Mouse (Mus musculus) activated CD4-positive, CD25-positive, alpha-beta regulatory T cell, adult 4 months (primary cell): Measurements from ENCODE around the gene Epb41. TPM values are rescaled to one million over a fixed set of nuclear protein-coding genes. Genes with fewer than 3 reads are reported as not detected.

ENCODE experiments used
- ATAC-seq: one replicate; pipeline ENCODE4 v1.8.0; 2017
- polyA plus RNA-seq, 2 experiments: library from polyadenylated mRNA; unstranded; fragments of 100-300 nt; shearing (Covaris generic); gene quantifications; one replicate each; pipeline ENCODE4 v1.2.1; 2017

Gene Epb41
- 10 to 100 TPM; 26.9 to 27.1 TPM for polyA plus RNA-seq

- peak; percentile 97 for ATAC-seq
Observed at GRCm38 (mm10) chr4:132074933-132075769, at the start of gene Epb41. Epb41 (minus strand) TSS chr4:132075321.

- no peak for ATAC-seq
Observed at GRCm38 (mm10) chr4:132123166-132123565, 48.0 kb upstream of the Epb41 start.

GRCm38 (mm10) chr4:132121674-132122073, 46.6 kb upstream of the Epb41 start:
- no peak for ATAC-seq

- no peak for ATAC-seq
Observed at GRCm38 (mm10) chr4:132119566-132119965, 44.4 kb upstream of the Epb41 start.

GRCm38 (mm10) chr4:132116315-132116714, 41.2 kb upstream of the Epb41 start:
- ATAC-seq, result no peak

GRCm38 (mm10) chr4:132113411-132114095, 38.4 kb upstream of the Epb41 start:
- ATAC-seq, result no peak

- no peak for ATAC-seq
Observed at GRCm38 (mm10) chr4:132111227-132111626, 36.1 kb upstream of the Epb41 start.

GRCm38 (mm10) chr4:132108221-132108620, 33.1 kb upstream of the Epb41 start:
- ATAC-seq, result no peak

- ATAC-seq, result no peak
Observed at GRCm38 (mm10) chr4:132101152-132101551, 26.0 kb upstream of the Epb41 start.

- ATAC-seq, result no peak
Observed at GRCm38 (mm10) chr4:132099548-132099947, 24.4 kb upstream of the Epb41 start.

GRCm38 (mm10) chr4:132095043-132095442, 19.9 kb upstream of the Epb41 start:
- ATAC-seq, result no peak

- ATAC-seq, result no peak
Observed at GRCm38 (mm10) chr4:132093928-132094327, 18.8 kb upstream of the Epb41 start.

- ATAC-seq, result no peak
Observed at GRCm38 (mm10) chr4:132093136-132093535, 18.0 kb upstream of the Epb41 start.

GRCm38 (mm10) chr4:132088921-132089320, 13.8 kb upstream of the Epb41 start:
- no peak for ATAC-seq

- no peak for ATAC-seq
Observed at GRCm38 (mm10) chr4:132085114-132085513, 10.0 kb upstream of the Epb41 start.

- ATAC-seq, result no peak
Observed at GRCm38 (mm10) chr4:132080492-132080983, 5.4 kb upstream of the Epb41 start.

- ATAC-seq, result no peak
Observed at GRCm38 (mm10) chr4:132079555-132080275, 4.6 kb upstream of the Epb41 start.

- ATAC-seq, result no peak
Observed at GRCm38 (mm10) chr4:132078296-132078714, 3.2 kb upstream of the Epb41 start.

GRCm38 (mm10) chr4:132077445-132077844, 2.3 kb upstream of the Epb41 start:
- ATAC-seq, result no peak

- ATAC-seq, result no peak
Observed at GRCm38 (mm10) chr4:132076480-132077405, 1.6 kb upstream of the Epb41 start.

GRCm38 (mm10) chr4:132075796-132076195, 675 bp upstream of the Epb41 start:
- no peak for ATAC-seq
